Mouse (Mus musculus) kidney, postnatal 0 days (tissue): ENCODE data around the gene Gm20503. TPM values are rescaled to one million over a fixed set of nuclear protein-coding genes. Genes with fewer than 3 reads are reported as not detected.

Experiments used
- ATAC-seq: fragments of 200-750 bp; cut with Nextera tagmentation; replicated peaks from 2 replicates; pipeline ENCODE4 v1.8.0; 2017; ENCODE audit warnings: low read depth, moderate number of reproducible peaks, moderate TSS enrichment, moderate library complexity; ENCODE audit not compliant: low FRiP score
- DNase-seq: peaks from one replicate; pipeline ENCODE4 v3.0.0-alpha.2; 2016; ENCODE audit warnings: low spot score
- H3K27ac ChIP-seq: fragments of 300-500 bp; sonication (generic); 2 replicates; pipeline ENCODE4 v1.5.1; 2014; ENCODE audit warnings: mild to moderate bottlenecking
- H3K27me3 ChIP-seq: fragments of 300-500 bp; sonication (generic); 2 replicates; pipeline ENCODE4 v1.6.1; 2014; ENCODE audit warnings: low read length, mixed read lengths; ENCODE audit not compliant: insufficient read depth
- H3K36me3 ChIP-seq: fragments of 300-500 bp; sonication (generic); 2 replicates; pipeline ENCODE4 v1.6.1; 2014; ENCODE audit warnings: low read length, mixed read lengths; ENCODE audit not compliant: insufficient read depth
- H3K4me1 ChIP-seq: fragments of 300-500 bp; sonication (generic); replicated peaks from 2 replicates; pipeline ENCODE4 v1.6.1; 2014; ENCODE audit warnings: antibody characterized with exemption, low read length, mixed read lengths; ENCODE audit not compliant: insufficient read depth
- H3K4me2 ChIP-seq: fragments of 300-500 bp; sonication (generic); 2 replicates; pipeline ENCODE4 v1.6.1; 2014; ENCODE audit warnings: mild to moderate bottlenecking, low read length, moderate library complexity, mixed read lengths
- H3K4me3 ChIP-seq: fragments of 300-500 bp; sonication (generic); replicated peaks from 2 replicates; pipeline ENCODE4 v1.5.1; 2014; ENCODE audit warnings: low read depth, low read length
- H3K9ac ChIP-seq: fragments of 300-500 bp; sonication (generic); 2 replicates; pipeline ENCODE4 v1.6.1; 2014; ENCODE audit warnings: low read depth, low read length
- H3K9me3 ChIP-seq: fragments of 300-500 bp; sonication (generic); replicated peaks from 2 replicates; pipeline ENCODE4 v1.6.1; 2016; ENCODE audit warnings: low read length, inconsistent platforms, mixed read lengths
- CTCF ChIP-seq: IDR thresholded peaks from 2 replicates; pipeline ENCODE4 v1.5.1; 2016; ENCODE audit warnings: antibody characterized with exemption, low read depth, mild to moderate bottlenecking, moderate library complexity
- WGBS: fragments of 180-500 bp; shearing (Covaris S2); extraction: QIAGEN DNeasy Blood & Tissue Kit; methylation state at CpG from one replicate; pipeline ENCODE4 v1.1.7; 2014; 5-methylcytosine and 5-hydroxymethylcytosine counted together
- polyA plus RNA-seq: library from polyadenylated mRNA; unstranded; fragments of >200 nt; fragmentation: Nextera tagmentation; extraction: Ambion mirVana; gene quantifications from 2 replicates; pipeline ENCODE4 v1.2.1, GENCODE M21; 2015

Gm20503 gene
- polyA plus RNA-seq, 1 experiment from 2014 or later, result 23.5 TPM

DNA sequence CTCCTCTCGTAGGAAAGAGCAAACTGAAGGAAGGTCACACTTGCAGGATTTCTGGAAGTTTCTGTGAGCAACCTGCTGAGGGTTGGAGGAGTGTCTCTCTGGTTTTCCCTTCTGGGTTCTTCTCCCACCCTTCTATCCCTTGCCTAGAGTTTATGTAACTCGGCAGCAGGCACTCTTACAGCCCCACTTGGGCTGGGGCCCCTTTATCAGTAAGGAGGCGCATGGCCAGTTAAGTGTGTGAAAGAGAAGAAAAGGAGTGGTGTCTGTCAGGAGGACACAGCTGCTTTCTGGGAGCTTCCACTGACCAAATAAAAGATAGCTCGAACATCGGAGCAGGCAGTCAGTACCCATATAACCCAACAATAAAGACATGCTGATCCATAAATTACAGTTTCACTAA, 10.8 kb upstream of the Gm20503 start:
- H3K27me3 ChIP-seq, result no peaks in the 10 kb centered on the region
- no peaks in the 10 kb centered on the region for H3K36me3 ChIP-seq
- no peak overlapping the region for H3K4me2 ChIP-seq
- no peak overlapping the region for H3K9ac ChIP-seq
- no peaks in the 10 kb centered on the region for H3K4me1 ChIP-seq
- DNase-seq, result no peak
- ATAC-seq, result no peak
- H3K4me3 ChIP-seq, result no peak overlapping the region
- H3K9me3 ChIP-seq, result no peaks in the 10 kb centered on the region
- H3K27ac ChIP-seq, result no peak overlapping the region
- 83% methylated on average over 5 of the region's 5 CpGs for WGBS
- TF ChIP-seq CTCF, result no peak

DNA sequence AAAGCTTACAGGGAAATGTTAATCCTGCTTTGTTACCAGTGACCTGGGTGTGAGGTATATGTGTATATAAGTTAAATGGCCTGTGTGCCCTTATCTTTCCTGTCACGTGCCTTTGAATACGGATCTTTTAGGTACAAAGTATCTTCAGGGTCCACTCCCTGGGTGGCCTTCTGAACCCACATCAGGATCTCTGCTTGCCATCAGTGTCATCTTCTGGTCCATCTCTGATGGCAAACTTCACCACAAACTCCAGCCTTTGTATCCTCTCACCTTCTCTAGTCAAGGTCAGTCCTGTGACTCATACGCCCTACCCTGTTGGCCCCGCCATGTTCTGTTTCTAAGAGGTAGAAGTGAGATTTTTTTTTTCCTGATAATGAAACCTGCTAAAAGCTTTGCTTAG, 8.2 kb upstream of the Gm20503 start, which contains the start of gene Dnajc25:
TSS of gene Dnajc25 (plus strand) at position 301 of the 400 bp plus-strand sequence.
- H3K9me3 ChIP-seq, result no peaks in the 10 kb centered on the region
- 64% methylated on average over 4 of the region's 4 CpGs for WGBS
- H3K27ac ChIP-seq, result no peak within 1 kb of the TSS
- H3K4me3 ChIP-seq, result no peak within 1 kb of the TSS
- no peaks in the 10 kb centered on the region for H3K4me1 ChIP-seq
- H3K36me3 ChIP-seq, result no peaks in the 10 kb centered on the region
- ATAC-seq (no peak), DNase-seq (no peak)
- H3K4me2 ChIP-seq, result peak within 1 kb of the TSS; percentile 14; the same call in 1 of the 2 replicates
- no peak within 1 kb of the TSS for H3K9ac ChIP-seq
- H3K27me3 ChIP-seq, result no peaks in the 10 kb centered on the region
- TF ChIP-seq CTCF, result no peak

DNA sequence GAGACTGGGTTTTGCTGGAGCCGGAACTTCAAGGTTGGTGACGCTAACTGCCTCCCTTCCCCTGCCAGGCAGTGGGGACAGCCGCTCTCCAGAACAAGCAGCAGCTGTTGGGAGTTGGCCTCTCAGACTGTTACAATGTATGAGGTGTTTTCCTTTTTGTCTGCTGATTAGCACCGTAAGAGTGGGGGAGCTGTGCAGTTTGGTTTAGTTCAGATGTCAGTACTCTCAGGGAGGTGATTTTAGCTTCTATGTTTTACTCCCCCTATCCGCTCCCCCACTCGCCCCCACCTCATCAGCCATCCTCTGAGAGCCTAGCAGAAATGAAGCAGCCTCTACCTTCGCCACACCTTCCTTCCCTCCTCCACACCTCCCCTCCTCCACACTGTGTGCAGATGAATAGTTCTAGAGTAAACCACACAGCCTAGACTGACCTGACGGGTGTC, 7.7 kb upstream of the Gm20503 start:
- DNase-seq (peak; percentile 71), ATAC-seq (peak; percentile 71)
- Histone ChIP-seq H3K27me3 (no peaks in the 10 kb centered on the region), H3K36me3 (no peaks in the 10 kb centered on the region), H3K9ac (no peak overlapping the region), H3K4me1 (no peaks in the 10 kb centered on the region), H3K4me2 (peak overlapping the region; percentile 14; the same call in 1 of the 2 replicates), H3K4me3 (no peak overlapping the region), H3K9me3 (no peaks in the 10 kb centered on the region), H3K27ac (no peak overlapping the region)
- no peak for TF ChIP-seq CTCF
- WGBS, result 25% methylated on average over 8 of the region's 8 CpGs

DNA sequence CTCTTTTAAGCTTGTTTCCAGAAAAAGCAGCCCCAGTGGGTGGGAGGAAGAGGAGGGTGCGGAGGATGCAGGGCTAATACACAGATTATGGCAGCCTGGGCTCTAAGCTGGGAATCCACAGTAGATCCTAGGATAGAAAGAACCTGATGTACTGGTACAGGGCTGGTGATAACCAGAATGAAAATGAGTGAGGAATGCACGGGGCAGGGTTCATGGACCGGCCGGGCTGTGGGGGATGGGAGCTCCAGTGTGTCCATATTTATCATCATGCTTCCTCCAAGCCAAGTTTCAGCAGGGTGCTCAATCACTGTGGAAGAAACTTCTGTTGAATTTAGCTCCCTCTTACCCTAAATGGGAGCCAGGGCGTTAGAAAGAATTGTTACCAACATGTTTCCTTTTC, 5.9 kb upstream of the Gm20503 start:
- no peak for TF ChIP-seq CTCF
- no peaks in the 10 kb centered on the region for H3K27me3 ChIP-seq
- ATAC-seq, result no peak
- no peak overlapping the region for H3K27ac ChIP-seq
- H3K9ac ChIP-seq, result no peak overlapping the region
- no peaks in the 10 kb centered on the region for H3K9me3 ChIP-seq
- 62% methylated on average over 5 of the region's 5 CpGs for WGBS
- H3K4me2 ChIP-seq, result no peak overlapping the region
- H3K36me3 ChIP-seq, result no peaks in the 10 kb centered on the region
- H3K4me1 ChIP-seq, result no peaks in the 10 kb centered on the region
- peak; percentile 40 for DNase-seq
- H3K4me3 ChIP-seq, result no peak overlapping the region

DNA sequence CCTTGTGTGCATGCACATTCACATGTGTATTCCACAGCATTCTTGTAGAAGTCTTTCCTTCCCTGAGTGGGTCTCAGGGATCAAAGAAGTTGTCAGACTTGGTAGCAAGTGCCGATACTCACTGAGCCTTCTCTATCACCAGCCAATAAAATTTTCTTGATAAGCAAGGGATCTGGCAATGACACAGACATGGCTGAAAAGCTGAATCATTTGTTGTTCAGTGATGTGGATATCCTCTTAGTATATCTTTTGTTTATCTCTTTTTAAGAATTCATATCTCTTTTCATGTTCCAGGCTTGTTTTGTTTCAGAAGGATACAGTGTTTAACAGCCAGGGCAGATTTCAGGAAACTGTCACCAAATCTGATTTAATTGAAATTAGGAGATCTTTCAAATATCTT, 4.3 kb upstream of the Gm20503 start:
- H3K9me3 ChIP-seq, result no peaks in the 10 kb centered on the region
- no peak overlapping the region for H3K4me3 ChIP-seq
- H3K27ac ChIP-seq, result no peak overlapping the region
- H3K4me1 ChIP-seq, result no peaks in the 10 kb centered on the region
- ATAC-seq (no peak), DNase-seq (no peak)
- TF ChIP-seq CTCF, result no peak
- WGBS, result 85% methylated on average over 1 of the region's 1 CpGs
- H3K4me2 ChIP-seq, result no peak overlapping the region
- H3K36me3 ChIP-seq, result no peaks in the 10 kb centered on the region
- no peaks in the 10 kb centered on the region for H3K27me3 ChIP-seq
- no peak overlapping the region for H3K9ac ChIP-seq

DNA sequence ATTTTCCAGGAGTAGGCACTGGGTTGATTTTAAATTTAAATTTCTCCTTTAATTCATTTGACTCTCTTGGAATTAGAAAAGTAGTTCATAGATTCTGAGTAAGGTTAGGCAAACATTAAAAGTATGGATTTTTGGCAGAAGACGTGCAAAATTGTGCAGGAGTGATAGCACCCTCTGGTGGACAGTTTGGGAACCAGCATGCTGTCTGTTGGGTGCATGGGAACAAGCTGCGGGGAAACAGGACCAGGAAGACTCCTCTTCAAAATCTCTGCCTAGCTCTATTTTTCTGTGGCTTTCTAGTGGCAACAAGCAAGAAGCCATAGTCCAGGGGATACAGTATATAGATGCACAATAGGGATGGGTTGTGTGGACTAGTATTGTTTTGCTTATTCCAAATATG, 3.3 kb upstream of the Gm20503 start:
- Histone ChIP-seq H3K9me3 (no peaks in the 10 kb centered on the region), H3K27me3 (no peaks in the 10 kb centered on the region), H3K4me2 (no peak overlapping the region), H3K4me1 (peaks cover 8% of the 10 kb centered on the region), H3K36me3 (no peaks in the 10 kb centered on the region), H3K4me3 (no peak overlapping the region), H3K9ac (no peak overlapping the region), H3K27ac (no peak overlapping the region)
- ATAC-seq (no peak), DNase-seq (peak; percentile 84)
- 5% methylated on average over 2 of the region's 2 CpGs for WGBS
- peak; percentile 95 for TF ChIP-seq CTCF

DNA sequence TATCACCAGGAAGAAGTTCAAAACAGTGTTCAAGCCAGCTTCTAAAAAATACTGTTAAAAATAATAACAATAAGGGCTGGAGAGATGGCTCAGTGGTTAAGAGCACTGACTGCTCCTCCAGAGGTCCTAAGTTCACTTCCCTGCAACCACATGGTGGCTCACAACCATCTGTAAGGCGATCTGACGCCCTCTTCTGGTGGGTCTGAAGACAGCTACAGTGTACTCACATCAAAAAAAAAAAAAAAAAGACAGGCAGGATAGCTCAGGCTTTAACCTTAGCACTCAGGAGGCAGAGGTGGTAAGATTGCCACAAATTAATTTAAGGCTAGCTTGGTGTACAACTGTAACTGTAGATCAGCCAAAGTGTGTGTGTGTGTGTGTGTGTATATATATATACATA, 2.4 kb upstream of the Gm20503 start:
- no peak overlapping the region for H3K4me3 ChIP-seq
- H3K9me3 ChIP-seq, result no peaks in the 10 kb centered on the region
- H3K27ac ChIP-seq, result no peak overlapping the region
- 2% methylated on average over 2 of the region's 2 CpGs for WGBS
- no peak overlapping the region for H3K4me2 ChIP-seq
- DNase-seq (no peak), ATAC-seq (no peak)
- TF ChIP-seq CTCF, result peak; percentile 63
- no peaks in the 10 kb centered on the region for H3K36me3 ChIP-seq
- H3K9ac ChIP-seq, result no peak overlapping the region
- peaks cover 10% of the 10 kb centered on the region for H3K4me1 ChIP-seq
- no peaks in the 10 kb centered on the region for H3K27me3 ChIP-seq
